Mouse (Mus musculus) intestine, postnatal 0 days (tissue): ENCODE results near the gene Aplp1. TPM values are rescaled to one million over a fixed set of nuclear protein-coding genes. Genes with fewer than 3 reads are reported as not detected.
A peak's percentile ranks its signal among the peaks of the same experiment; 100 is the strongest.

Experiments used
- ATAC-seq: fragments of 200-750 bp; cut with Nextera tagmentation; 2 replicates; pipeline ENCODE4 v1.8.0; 2017; ENCODE audit warnings: mild to moderate bottlenecking, moderate TSS enrichment, moderate library complexity
- H3K27ac ChIP-seq: fragments of 300-500 bp; sonication (generic); 2 replicates; pipeline ENCODE4 v1.5.1; 2014; ENCODE audit warnings: mild to moderate bottlenecking, low read depth, low read length, moderate library complexity
- H3K27me3 ChIP-seq: fragments of 300-500 bp; sonication (generic); replicated peaks from 2 replicates; pipeline ENCODE4 v1.6.1; 2014; ENCODE audit warnings: low read length, mixed read lengths; ENCODE audit not compliant: control insufficient read depth, insufficient read depth
- H3K36me3 ChIP-seq: fragments of 300-500 bp; sonication (generic); 2 replicates; pipeline ENCODE4 v1.6.1; 2014; ENCODE audit warnings: mild to moderate bottlenecking, moderate library complexity; ENCODE audit not compliant: control insufficient read depth, insufficient read depth
- H3K4me1 ChIP-seq: fragments of 300-500 bp; sonication (generic); replicated peaks from 2 replicates; pipeline ENCODE4 v1.6.1; 2014; ENCODE audit warnings: antibody characterized with exemption, low read length, mixed read lengths; ENCODE audit not compliant: control insufficient read depth, insufficient read depth
- H3K4me2 ChIP-seq: fragments of 300-500 bp; sonication (generic); replicated peaks from 2 replicates; pipeline ENCODE4 v1.6.1; 2014; ENCODE audit warnings: low read depth, mild to moderate bottlenecking, moderate library complexity
- H3K4me3 ChIP-seq: fragments of 300-500 bp; sonication (generic); 2 replicates; pipeline ENCODE4 v1.5.1; 2014; ENCODE audit warnings: low read depth, low read length
- H3K9ac ChIP-seq: fragments of 300-500 bp; sonication (generic); 2 replicates; pipeline ENCODE4 v1.6.1; 2014; ENCODE audit warnings: mild to moderate bottlenecking, low read depth, low read length
- H3K9me3 ChIP-seq: fragments of 300-500 bp; sonication (generic); 2 replicates; pipeline ENCODE4 v1.6.1; 2016; ENCODE audit warnings: mixed run types; ENCODE audit not compliant: control insufficient read depth
- CTCF ChIP-seq: sonication (generic); IDR thresholded peaks from 2 replicates; pipeline ENCODE4 v1.5.1; 2016; ENCODE audit warnings: low read depth, mild to moderate bottlenecking, control low read depth, antibody characterized with exemption, moderate library complexity
- WGBS: fragments of 180-500 bp; shearing (Covaris S2); extraction: QIAGEN DNeasy Blood & Tissue Kit; methylation state at CpG from one replicate; pipeline ENCODE4 v1.1.7; 2014; 5-methylcytosine and 5-hydroxymethylcytosine counted together
- polyA plus RNA-seq: library from polyadenylated mRNA; unstranded; fragments of >200 nt; fragmentation: Nextera tagmentation; extraction: Ambion mirVana; gene quantifications from 2 replicates; pipeline ENCODE4 v1.2.1, GENCODE M21; 2015

The Aplp1 gene
- polyA plus RNA-seq, 1 experiment from 2014 or later, result 30.1 TPM

- H3K27ac ChIP-seq, result no peak overlapping the region
- H3K9ac ChIP-seq, result no peak overlapping the region
- no peak overlapping the region for H3K4me2 ChIP-seq
- no peak for ATAC-seq
- no peaks in the 10 kb centered on the region for H3K4me1 ChIP-seq
- TF ChIP-seq CTCF, result no peak
- H3K4me3 ChIP-seq, result no peak overlapping the region
- H3K27me3 ChIP-seq, result peaks cover 69% of the 10 kb centered on the region
- no peaks in the 10 kb centered on the region for H3K9me3 ChIP-seq
- WGBS, result 40% methylated on average over 7 of the region's 7 CpGs
- no peaks in the 10 kb centered on the region for H3K36me3 ChIP-seq
Measured at GRCm38 (mm10) chr7:30463568-30463967, 18.2 kb upstream of the Aplp1 start.

- Histone ChIP-seq H3K27me3 (peaks cover 76% of the 10 kb centered on the region), H3K36me3 (no peaks in the 10 kb centered on the region), H3K9me3 (no peaks in the 10 kb centered on the region), H3K4me2 (no peak overlapping the region), H3K27ac (no peak overlapping the region), H3K4me1 (no peaks in the 10 kb centered on the region), H3K9ac (no peak overlapping the region), H3K4me3 (no peak overlapping the region)
- 35% methylated on average over 6 of the region's 6 CpGs for WGBS
- TF ChIP-seq CTCF, result no peak
- ATAC-seq, result no peak
Measured at GRCm38 (mm10) chr7:30459484-30459883, 14.1 kb upstream of the Aplp1 start.

GRCm38 (mm10) chr7:30457629-30458330 is 12.4 kb upstream of the Aplp1 start, which contains the start of the genes Kirrel2 and Nphs1:
Gene Kirrel2 (minus strand): TSS chr7:30457690.
Gene Nphs1 (plus strand): TSS chr7:30458315.
- 2% methylated on average over 16 of the region's 16 CpGs for WGBS
- H3K27ac ChIP-seq, result no peak within 1 kb of the TSS
- no peak within 1 kb of the TSS for H3K9ac ChIP-seq

GRCm38 (mm10) chr7:30456911-30457628 is 11.7 kb upstream of the Aplp1 start:
- peak overlapping the region; percentile 35 for H3K4me2 ChIP-seq
- no peak for ATAC-seq
- no peak for TF ChIP-seq CTCF
- H3K27me3 ChIP-seq, result peaks cover 84% of the 10 kb centered on the region
- WGBS, result 1% methylated on average over 31 of the region's 31 CpGs
- H3K27ac ChIP-seq, result no peak overlapping the region
- H3K9me3 ChIP-seq, result no peaks in the 10 kb centered on the region
- H3K36me3 ChIP-seq, result no peaks in the 10 kb centered on the region
- no peaks in the 10 kb centered on the region for H3K4me1 ChIP-seq
- H3K4me3 ChIP-seq, result no peak overlapping the region; the same call in 1 of the 2 replicates
- H3K9ac ChIP-seq, result no peak overlapping the region

More at GRCm38 (mm10) chr7:30457629-30458330, 12.4 kb upstream of the Aplp1 start, which contains the start of the genes Kirrel2 and Nphs1:
- H3K27me3 ChIP-seq, result peaks cover 82% of the 10 kb centered on the region
- no peaks in the 10 kb centered on the region for H3K4me1 ChIP-seq
- no peak for ATAC-seq
- no peaks in the 10 kb centered on the region for H3K36me3 ChIP-seq
- H3K4me3 ChIP-seq, result no peak within 1 kb of the TSS; the same call in 1 of the 2 replicates
- TF ChIP-seq CTCF, result no peak
- H3K4me2 ChIP-seq, result peak within 1 kb of the TSS; percentile 35
- no peaks in the 10 kb centered on the region for H3K9me3 ChIP-seq

- 2% methylated on average over 9 of the region's 9 CpGs for WGBS
- Histone ChIP-seq H3K4me1 (no peaks in the 10 kb centered on the region), H3K36me3 (no peaks in the 10 kb centered on the region), H3K9ac (no peak overlapping the region), H3K9me3 (no peaks in the 10 kb centered on the region), H3K27me3 (peaks cover 84% of the 10 kb centered on the region), H3K4me2 (no peak overlapping the region), H3K27ac (no peak overlapping the region), H3K4me3 (no peak overlapping the region; the same call in 1 of the 2 replicates)
- TF ChIP-seq CTCF, result no peak
- no peak for ATAC-seq
Measured at GRCm38 (mm10) chr7:30456487-30456886, 11.2 kb upstream of the Aplp1 start.

- Histone ChIP-seq H3K36me3 (no peaks in the 10 kb centered on the region), H3K27me3 (peaks cover 66% of the 10 kb centered on the region), H3K9ac (no peak overlapping the region), H3K9me3 (no peaks in the 10 kb centered on the region), H3K4me1 (no peaks in the 10 kb centered on the region), H3K4me2 (peak overlapping the region; percentile 56), H3K27ac (no peak overlapping the region), H3K4me3 (0 out of 2 replicates have a peak overlapping the region, but pooled peaks have one; percentile 18)
- no peak for ATAC-seq
- TF ChIP-seq CTCF, result no peak
- WGBS, result 8% methylated on average over 6 of the region's 6 CpGs
Measured at GRCm38 (mm10) chr7:30454259-30454658, 8.9 kb upstream of the Aplp1 start.
